Mouse (Mus musculus): Measurements from ENCODE around the gene Epha6.
"Not testable (repeated sequence)": the region's sequence is repeated elsewhere in the genome, so short reads cannot be mapped to it uniquely, and the experiment has no call there.

The Epha6 gene

GRCm38 (mm10) chr16:59969816-59970215 is 635.5 kb downstream of the Epha6 start:
- DNase-seq (ENCODE audit: low spot score in 2 of 2), result no peak

GRCm38 (mm10) chr16:59955731-59956130 is 649.6 kb downstream of the Epha6 start:
- no peak for DNase-seq (ENCODE audit: low spot score in 2 of 2)

GRCm38 (mm10) chr16:59923696-59924095 is 681.6 kb downstream of the Epha6 start:
- DNase-seq (ENCODE audit: low spot score in 2 of 2), result no peak

- DNase-seq (ENCODE audit: low spot score in 2 of 2), result no peak
Observed at GRCm38 (mm10) chr16:59880073-59880472, 725.3 kb downstream of the Epha6 start.

- DNase-seq (ENCODE audit: low spot score in 2 of 2), result no peak
Observed at GRCm38 (mm10) chr16:59871792-59872191, 733.5 kb downstream of the Epha6 start.

GRCm38 (mm10) chr16:59854160-59854717 is 751.1 kb downstream of the Epha6 start:
- no peak for DNase-seq (ENCODE audit: low spot score in 2 of 2)

GRCm38 (mm10) chr16:59852689-59853088 is 752.6 kb downstream of the Epha6 start:
- DNase-seq (ENCODE audit: low spot score in 2 of 2), result no peak

GRCm38 (mm10) chr16:59846574-59846973 is 758.8 kb downstream of the Epha6 start:
- DNase-seq (ENCODE audit: low spot score in 2 of 2), result peak in 1 of 2 experiments; percentile 24

GRCm38 (mm10) chr16:59836778-59837177 is 768.6 kb downstream of the Epha6 start:
- peak in 1 of 2 experiments; percentile 38 for DNase-seq (ENCODE audit: low spot score in 2 of 2)

GRCm38 (mm10) chr16:59836304-59836703 is 769.0 kb downstream of the Epha6 start:
- no peak for DNase-seq (ENCODE audit: low spot score in 2 of 2)

GRCm38 (mm10) chr16:59832468-59832867 is 772.9 kb downstream of the Epha6 start:
- no peak for DNase-seq (ENCODE audit: low spot score in 2 of 2)

- DNase-seq (ENCODE audit: low spot score in 2 of 2), result no peak
Observed at GRCm38 (mm10) chr16:59829655-59830054, 775.7 kb downstream of the Epha6 start.

GRCm38 (mm10) chr16:59799790-59800189 is 805.5 kb downstream of the Epha6 start:
- not testable (repeated sequence) for DNase-seq (ENCODE audit: low spot score in 2 of 2)

- DNase-seq (ENCODE audit: low spot score in 2 of 2), result no peak
Observed at GRCm38 (mm10) chr16:59772297-59772696, 833.0 kb downstream of the Epha6 start.

- no peak for DNase-seq (ENCODE audit: low spot score in 2 of 2)
Observed at GRCm38 (mm10) chr16:59770421-59770820, 834.9 kb downstream of the Epha6 start.

- DNase-seq (ENCODE audit: low spot score in 2 of 2), result no peak
Observed at GRCm38 (mm10) chr16:59769936-59770335, 835.4 kb downstream of the Epha6 start.

GRCm38 (mm10) chr16:59760875-59761274 is 844.5 kb downstream of the Epha6 start:
- DNase-seq (ENCODE audit: low spot score in 2 of 2), result no peak

GRCm38 (mm10) chr16:59750905-59751304 is 854.4 kb downstream of the Epha6 start:
- DNase-seq (ENCODE audit: low spot score in 2 of 2), result no peak

GRCm38 (mm10) chr16:59743669-59744068 is 861.7 kb downstream of the Epha6 start:
- no peak for DNase-seq (ENCODE audit: low spot score in 2 of 2)

- no peak for DNase-seq (ENCODE audit: low spot score in 2 of 2)
Observed at GRCm38 (mm10) chr16:59715524-59715923, 889.8 kb downstream of the Epha6 start.

GRCm38 (mm10) chr16:59693230-59693629 is 912.1 kb downstream of the Epha6 start:
- DNase-seq (ENCODE audit: low spot score in 2 of 2), result peak; percentile 33 to 74

GRCm38 (mm10) chr16:59689120-59689519 is 916.2 kb downstream of the Epha6 start:
- no peak for DNase-seq (ENCODE audit: low spot score in 2 of 2)

- no peak for DNase-seq (ENCODE audit: low spot score in 2 of 2)
Observed at GRCm38 (mm10) chr16:59685135-59685534, 920.2 kb downstream of the Epha6 start.

- DNase-seq (ENCODE audit: low spot score in 2 of 2), result peak; percentile 58 to 82
Observed at GRCm38 (mm10) chr16:59683434-59683833, 921.9 kb downstream of the Epha6 start.

Measured in frontal cortex, postnatal 36 days (tissue).